Mouse (Mus musculus) stomach, embryonic 15.5 days (tissue): ENCODE results near the gene Gm15293. TPM values are rescaled to one million over a fixed set of nuclear protein-coding genes. Genes with fewer than 3 reads are reported as not detected.
"Not testable (repeated sequence)": the region's sequence is repeated elsewhere in the genome, so short reads cannot be mapped to it uniquely, and the experiment has no call there.

Source experiments
- ATAC-seq: fragments of 200-750 bp; cut with Nextera tagmentation; 2 replicates; pipeline ENCODE4 v1.8.0; 2017; ENCODE audit warnings: low read depth, moderate number of reproducible peaks, moderate TSS enrichment; ENCODE audit not compliant: insufficient read depth, low FRiP score
- H3K27ac ChIP-seq: fragments of 300-500 bp; sonication (generic); 2 replicates; pipeline ENCODE4 v1.5.1; 2015; ENCODE audit warnings: mild to moderate bottlenecking, inconsistent platforms
- H3K27me3 ChIP-seq: fragments of 300-500 bp; sonication (generic); replicated peaks from 2 replicates; pipeline ENCODE4 v1.6.1; 2015; ENCODE audit warnings: inconsistent platforms
- H3K36me3 ChIP-seq: fragments of 300-500 bp; sonication (generic); 2 replicates; pipeline ENCODE4 v1.6.1; 2015; ENCODE audit warnings: inconsistent platforms
- H3K4me1 ChIP-seq: fragments of 300-500 bp; sonication (generic); 2 replicates; pipeline ENCODE4 v1.6.1; 2015; ENCODE audit warnings: inconsistent platforms
- H3K4me2 ChIP-seq: fragments of 300-500 bp; sonication (generic); 2 replicates; pipeline ENCODE4 v1.6.1; 2015; ENCODE audit warnings: mild to moderate bottlenecking, inconsistent platforms
- H3K4me3 ChIP-seq: fragments of 300-500 bp; sonication (generic); replicated peaks from 2 replicates; pipeline ENCODE4 v1.5.1; 2015; ENCODE audit warnings: inconsistent platforms
- H3K9ac ChIP-seq: fragments of 300-500 bp; sonication (generic); 2 replicates; pipeline ENCODE4 v1.6.1; 2015; ENCODE audit warnings: inconsistent platforms
- H3K9me3 ChIP-seq: fragments of 300-500 bp; sonication (generic); 2 replicates; pipeline ENCODE4 v1.6.1; 2016; ENCODE audit warnings: inconsistent platforms
- WGBS: fragments of 180-500 bp; shearing (Covaris S2); methylation state at CpG from one replicate; pipeline ENCODE4 v1.1.7; 2015; 5-methylcytosine and 5-hydroxymethylcytosine counted together
- polyA plus RNA-seq: library from polyadenylated mRNA; unstranded; fragments of >200 nt; fragmentation: Nextera tagmentation; extraction: Ambion mirVana; gene quantifications from 2 replicates; pipeline ENCODE4 v1.2.1, GENCODE M21; 2015

The Gm15293 gene
- polyA plus RNA-seq, result not detected in 2 replicates

GRCm38 (mm10) chr8:21201261-21201660 is at the start of gene Gm15293:
TSS of gene Gm15293 (plus strand) at chr8:21201561.
- WGBS, result no CpG with 5 or more reads among the region's 1 CpGs
- H3K4me2 ChIP-seq, H3K4me3 ChIP-seq: not testable (repeated sequence)

GRCm38 (mm10) chr8:21161977-21162376 is 39.4 kb upstream of the Gm15293 start, which contains the start of gene Defa22:
TSS of gene Defa22 (plus strand) at chr8:21162277.
- H3K27ac ChIP-seq, H3K9ac ChIP-seq, H3K4me2 ChIP-seq, H3K4me3 ChIP-seq, H3K27me3 ChIP-seq, ATAC-seq, H3K4me1 ChIP-seq, H3K9me3 ChIP-seq, H3K36me3 ChIP-seq: not testable (repeated sequence)
- WGBS, result no CpG with 5 or more reads among the region's 1 CpGs

More at GRCm38 (mm10) chr8:21201261-21201660, at the start of gene Gm15293:
- not testable (repeated sequence) for H3K27ac ChIP-seq, ATAC-seq, H3K36me3 ChIP-seq, H3K27me3 ChIP-seq, H3K4me1 ChIP-seq, H3K9me3 ChIP-seq, H3K9ac ChIP-seq

DNA sequence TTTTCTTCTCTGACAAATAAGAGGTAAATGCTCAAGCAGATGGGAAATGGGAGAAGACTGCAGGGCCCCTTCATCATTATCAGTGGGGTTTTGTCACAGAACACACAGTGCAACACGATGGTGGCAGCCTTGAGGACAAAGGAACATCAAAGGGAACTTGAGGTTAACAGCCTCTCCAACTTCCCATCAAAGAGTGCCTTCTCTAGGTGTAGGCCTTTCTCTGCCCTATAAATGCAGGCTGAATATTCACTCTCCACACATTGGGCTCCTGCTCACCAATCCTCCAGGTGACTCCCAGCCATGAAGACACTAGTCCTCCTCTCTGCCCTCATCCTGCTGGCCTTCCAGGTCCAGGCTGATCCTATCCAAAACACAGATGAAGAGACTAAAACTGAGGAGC is 10.0 kb upstream of the Gm15293 start, which contains the start of gene Defa31:
TSS of gene Defa31 (plus strand) at position 301 of the 400 bp plus-strand sequence.
- no CpG with 5 or more reads among the region's 1 CpGs for WGBS
- not testable (repeated sequence) for H3K27me3 ChIP-seq, H3K9me3 ChIP-seq, H3K4me2 ChIP-seq, H3K9ac ChIP-seq, H3K36me3 ChIP-seq, H3K27ac ChIP-seq, H3K4me3 ChIP-seq, ATAC-seq, H3K4me1 ChIP-seq

Other genes with a start within 250 kb of the Gm15293 start
- not detected in 2 replicates for gene Defa21, start 176.0 kb upstream of the Gm15293 start, polyA plus RNA-seq
- gene Defa23, start 146.5 kb upstream of the Gm15293 start, polyA plus RNA-seq, result not detected in 2 replicates
- gene Defa35, start 136.5 kb upstream of the Gm15293 start, polyA plus RNA-seq, result not detected in 2 replicates
- gene Defa25, start 117.1 kb upstream of the Gm15293 start, polyA plus RNA-seq, result not detected in 2 replicates
- 0.63 TPM in 1 of 2 replicates, not detected in the other for gene Gm14851, start 105.5 kb upstream of the Gm15293 start, polyA plus RNA-seq
- gene Defa30, start 66.9 kb upstream of the Gm15293 start, polyA plus RNA-seq, result not detected in 2 replicates
- gene Defa22, start 39.3 kb upstream of the Gm15293 start, polyA plus RNA-seq, result 0.78 TPM in 1 of 2 replicates, not detected in the other
- gene Defa31, start 9.9 kb upstream of the Gm15293 start, polyA plus RNA-seq, result not detected in 2 replicates
- gene Gm15292, start 48.2 kb downstream of the Gm15293 start, polyA plus RNA-seq, result not detected in 2 replicates
- gene Defa27, start 114.0 kb downstream of the Gm15293 start, polyA plus RNA-seq, result not detected in 2 replicates
- gene Defa29, start 125.5 kb downstream of the Gm15293 start, polyA plus RNA-seq, result not detected in 2 replicates
- gene Defa2, start 177.0 kb downstream of the Gm15293 start, polyA plus RNA-seq, result not detected in 2 replicates
- 0.76 TPM in 1 of 2 replicates, not detected in the other for gene Defa33, start 190.2 kb downstream of the Gm15293 start, polyA plus RNA-seq
- not detected in 2 replicates for gene Defa36, start 225.8 kb downstream of the Gm15293 start, polyA plus RNA-seq